Mouse (Mus musculus): ENCODE data around the gene Peg12. TPM values are rescaled to one million over a fixed set of nuclear protein-coding genes. Genes with fewer than 3 reads are reported as not detected.

The Peg12 gene
- total and polyA plus RNA-seq, 2 experiments from 2014 or later, result 2.1 to 4.6 TPM

GRCm38 (mm10) chr7:62445431-62446165 lies 18.7 kb downstream of the Peg12 start:
- Histone ChIP-seq H3K27me3 (ENCODE audit: control insufficient read depth, insufficient read depth, low read length) (no peaks in the 10 kb centered on the region), H3K9me3 (replicated peaks; ENCODE audit: control insufficient read depth, low read length) (no peaks in the 10 kb centered on the region), H3K4me1 (ENCODE audit: control insufficient read depth, insufficient read depth) (no peaks in the 10 kb centered on the region), H3K36me3 (replicated peaks; ENCODE audit: control insufficient read depth, insufficient read depth, low read length) (no peaks in the 10 kb centered on the region), H3K9ac (replicated peaks; ENCODE audit: low read depth, low read length) (no peak overlapping the region), H3K27ac (ENCODE audit: low read depth) (no peak overlapping the region), H3K4me2 (ENCODE audit: low read depth, low read length) (no peak overlapping the region), H3K4me3 (ENCODE audit: low read depth, low read length) (no peak overlapping the region)
- ATAC-seq (ENCODE audit: insufficient read depth, low read depth), result no peak
- no peak for DNase-seq (ENCODE audit: low spot score)
- TF ChIP-seq CTCF (IDR thresholded peaks at IDR 0.05; ENCODE audit: low read depth) (no peak), EP300 (IDR thresholded peaks at IDR 0.05; ENCODE audit: low read depth) (no peak)

- TF ChIP-seq CTCF (IDR thresholded peaks at IDR 0.05; ENCODE audit: low read depth) (no peak), EP300 (IDR thresholded peaks at IDR 0.05; ENCODE audit: low read depth) (no peak)
- Histone ChIP-seq H3K27me3 (ENCODE audit: control insufficient read depth, insufficient read depth, low read length) (no peaks in the 10 kb centered on the region), H3K9me3 (replicated peaks; ENCODE audit: control insufficient read depth, low read length) (no peaks in the 10 kb centered on the region), H3K4me1 (ENCODE audit: control insufficient read depth, insufficient read depth) (no peaks in the 10 kb centered on the region), H3K9ac (replicated peaks; ENCODE audit: low read depth, low read length) (no peak overlapping the region), H3K4me2 (ENCODE audit: low read depth, low read length) (no peak overlapping the region), H3K36me3 (replicated peaks; ENCODE audit: control insufficient read depth, insufficient read depth, low read length) (no peaks in the 10 kb centered on the region), H3K4me3 (ENCODE audit: low read depth, low read length) (no peak overlapping the region), H3K27ac (ENCODE audit: low read depth) (no peak overlapping the region)
- 36% methylated on average over 2 of the region's 2 CpGs for WGBS
- DNase-seq (ENCODE audit: low spot score) (no peak), ATAC-seq (ENCODE audit: insufficient read depth, low read depth) (no peak)
These were observed 27.9 kb downstream of the Peg12 start for GRCm38 (mm10) chr7:62436394-62436793.

- ATAC-seq (ENCODE audit: insufficient read depth, low read depth), result no peak
- no peak overlapping the region for H3K4me2 ChIP-seq (ENCODE audit: low read depth, low read length)
- no peaks in the 10 kb centered on the region for H3K27me3 ChIP-seq (ENCODE audit: control insufficient read depth, insufficient read depth, low read length)
- H3K9me3 ChIP-seq (replicated peaks; ENCODE audit: control insufficient read depth, low read length), result no peaks in the 10 kb centered on the region
- TF ChIP-seq CTCF (IDR thresholded peaks at IDR 0.05; ENCODE audit: low read depth) (peak; percentile 27), EP300 (IDR thresholded peaks at IDR 0.05; ENCODE audit: low read depth) (no peak)
- DNase-seq (ENCODE audit: low spot score), result no peak
- no peak overlapping the region for H3K27ac ChIP-seq (ENCODE audit: low read depth)
- no peaks in the 10 kb centered on the region for H3K4me1 ChIP-seq (ENCODE audit: control insufficient read depth, insufficient read depth)
- H3K36me3 ChIP-seq (replicated peaks; ENCODE audit: control insufficient read depth, insufficient read depth, low read length), result no peaks in the 10 kb centered on the region
- no peak overlapping the region for H3K9ac ChIP-seq (replicated peaks; ENCODE audit: low read depth, low read length)
- WGBS, result 26% methylated on average over 3 of the region's 3 CpGs
- no peak overlapping the region for H3K4me3 ChIP-seq (ENCODE audit: low read depth, low read length)
These were observed 31.1 kb downstream of the Peg12 start for GRCm38 (mm10) chr7:62433243-62433642.

GRCm38 (mm10) chr7:62428337-62428736 lies 36.0 kb downstream of the Peg12 start:
- WGBS, result 16% methylated on average over 8 of the region's 8 CpGs
- no peaks in the 10 kb centered on the region for H3K27me3 ChIP-seq (ENCODE audit: control insufficient read depth, insufficient read depth, low read length)
- ATAC-seq (ENCODE audit: insufficient read depth, low read depth) (no peak), DNase-seq (ENCODE audit: low spot score) (no peak)
- no peak overlapping the region for H3K9ac ChIP-seq (replicated peaks; ENCODE audit: low read depth, low read length)
- no peak overlapping the region for H3K27ac ChIP-seq (ENCODE audit: low read depth)
- no peaks in the 10 kb centered on the region for H3K4me1 ChIP-seq (ENCODE audit: control insufficient read depth, insufficient read depth)
- no peaks in the 10 kb centered on the region for H3K36me3 ChIP-seq (replicated peaks; ENCODE audit: control insufficient read depth, insufficient read depth, low read length)
- H3K9me3 ChIP-seq (replicated peaks; ENCODE audit: control insufficient read depth, low read length), result no peaks in the 10 kb centered on the region
- no peak overlapping the region for H3K4me3 ChIP-seq (ENCODE audit: low read depth, low read length)
- H3K4me2 ChIP-seq (ENCODE audit: low read depth, low read length), result no peak overlapping the region
- TF ChIP-seq EP300 (IDR thresholded peaks at IDR 0.05; ENCODE audit: low read depth) (no peak), CTCF (IDR thresholded peaks at IDR 0.05; ENCODE audit: low read depth) (peak; percentile 49)

- Histone ChIP-seq H3K27ac (ENCODE audit: low read depth) (no peak overlapping the region), H3K9me3 (replicated peaks; ENCODE audit: control insufficient read depth, low read length) (0 out of 2 replicates have a peak, but pooled peaks cover 12% of the 10 kb centered on the region), H3K9ac (replicated peaks; ENCODE audit: low read depth, low read length) (no peak overlapping the region), H3K4me3 (ENCODE audit: low read depth, low read length) (no peak overlapping the region), H3K4me1 (ENCODE audit: control insufficient read depth, insufficient read depth) (peaks cover 10% of the 10 kb centered on the region; the same call in 1 of the 2 replicates), H3K36me3 (replicated peaks; ENCODE audit: control insufficient read depth, insufficient read depth, low read length) (no peaks in the 10 kb centered on the region), H3K4me2 (ENCODE audit: low read depth, low read length) (no peak overlapping the region), H3K27me3 (ENCODE audit: control insufficient read depth, insufficient read depth, low read length) (no peaks in the 10 kb centered on the region)
- no peak for ATAC-seq (ENCODE audit: insufficient read depth, low read depth)
- no peak for TF ChIP-seq CTCF (IDR thresholded peaks at IDR 0.05; ENCODE audit: low read depth)
- no peak for TF ChIP-seq EP300 (IDR thresholded peaks at IDR 0.05; ENCODE audit: low read depth)
- no peak for DNase-seq (ENCODE audit: low spot score)
- 39% methylated on average over 4 of the region's 4 CpGs for WGBS
These were observed 41.1 kb downstream of the Peg12 start for GRCm38 (mm10) chr7:62423210-62423609.

- H3K27ac ChIP-seq (ENCODE audit: low read depth), result no peak overlapping the region
- no peaks in the 10 kb centered on the region for H3K27me3 ChIP-seq (ENCODE audit: control insufficient read depth, insufficient read depth, low read length)
- H3K4me2 ChIP-seq (ENCODE audit: low read depth, low read length), result no peak overlapping the region
- peaks cover 10% of the 10 kb centered on the region; the same call in 1 of the 2 replicates for H3K4me1 ChIP-seq (ENCODE audit: control insufficient read depth, insufficient read depth)
- TF ChIP-seq CTCF (IDR thresholded peaks at IDR 0.05; ENCODE audit: low read depth) (no peak), EP300 (IDR thresholded peaks at IDR 0.05; ENCODE audit: low read depth) (no peak)
- no peak overlapping the region for H3K9ac ChIP-seq (replicated peaks; ENCODE audit: low read depth, low read length)
- H3K36me3 ChIP-seq (replicated peaks; ENCODE audit: control insufficient read depth, insufficient read depth, low read length), result no peaks in the 10 kb centered on the region
- H3K4me3 ChIP-seq (ENCODE audit: low read depth, low read length), result no peak overlapping the region
- 61% methylated on average over 6 of the region's 6 CpGs for WGBS
- no peak for DNase-seq (ENCODE audit: low spot score)
- no peak for ATAC-seq (ENCODE audit: insufficient read depth, low read depth)
- 0 out of 2 replicates have a peak, but pooled peaks cover 12% of the 10 kb centered on the region for H3K9me3 ChIP-seq (replicated peaks; ENCODE audit: control insufficient read depth, low read length)
These were observed 43.7 kb downstream of the Peg12 start for GRCm38 (mm10) chr7:62420566-62420965.
